Mouse (Mus musculus) embryonic facial prominence, embryonic 14.5 days (tissue): Measurements from ENCODE around the gene Tnrc6c. TPM values are rescaled to one million over a fixed set of nuclear protein-coding genes. Genes with fewer than 3 reads are reported as not detected.

Experiments
- ATAC-seq: fragments of 200-750 bp; cut with Nextera tagmentation; 2 replicates; pipeline ENCODE4 v1.8.0; 2017; ENCODE audit warnings: low read depth, moderate number of reproducible peaks, moderate TSS enrichment
- DNase-seq: peaks from one replicate; pipeline ENCODE4 v3.0.0-alpha.2; 2015; ENCODE audit warnings: low spot score
- H3K27ac ChIP-seq: fragments of 300-500 bp; sonication (generic); replicated peaks from 2 replicates; pipeline ENCODE4 v1.5.1; 2014; ENCODE audit warnings: low read depth, mild to moderate bottlenecking, low read length, moderate library complexity
- H3K27me3 ChIP-seq: fragments of 300-500 bp; sonication (generic); replicated peaks from 2 replicates; pipeline ENCODE4 v1.6.1; 2014; ENCODE audit warnings: low read length; ENCODE audit not compliant: control insufficient read depth, insufficient read depth
- H3K36me3 ChIP-seq: fragments of 300-500 bp; sonication (generic); 2 replicates; pipeline ENCODE4 v1.6.1; 2014; ENCODE audit warnings: low read length, mixed read lengths; ENCODE audit not compliant: control insufficient read depth, insufficient read depth
- H3K4me1 ChIP-seq: fragments of 300-500 bp; sonication (generic); 2 replicates; pipeline ENCODE4 v1.6.1; 2014; ENCODE audit warnings: antibody characterized with exemption, low read length; ENCODE audit not compliant: control insufficient read depth, insufficient read depth
- H3K4me2 ChIP-seq: fragments of 300-500 bp; sonication (generic); 2 replicates; pipeline ENCODE4 v1.6.1; 2014; ENCODE audit warnings: low read depth, mild to moderate bottlenecking, low read length, moderate library complexity, mixed read lengths
- H3K4me3 ChIP-seq: fragments of 300-500 bp; sonication (generic); 2 replicates; pipeline ENCODE4 v1.5.1; 2014; ENCODE audit warnings: low read depth, mild to moderate bottlenecking, low read length
- H3K9ac ChIP-seq: fragments of 300-500 bp; sonication (generic); 2 replicates; pipeline ENCODE4 v1.6.1; 2014; ENCODE audit warnings: low read depth, mild to moderate bottlenecking, low read length, moderate library complexity, mixed read lengths
- H3K9me3 ChIP-seq: fragments of 300-500 bp; sonication (generic); 2 replicates; pipeline ENCODE4 v1.6.1; 2016; ENCODE audit warnings: low read length; ENCODE audit not compliant: control insufficient read depth
- WGBS: fragments of 180-500 bp; shearing (Covaris S2); extraction: QIAGEN DNeasy Blood & Tissue Kit; methylation state at CpG from one replicate; pipeline ENCODE4 v1.1.7; 2014; 5-methylcytosine and 5-hydroxymethylcytosine counted together
- polyA plus RNA-seq: library from polyadenylated mRNA; unstranded; fragments of >200 nt; fragmentation: Nextera tagmentation; extraction: Ambion mirVana; gene quantifications from 2 replicates; pipeline ENCODE4 v1.2.1, GENCODE M21; 2014

The Tnrc6c gene
- polyA plus RNA-seq, 1 experiment from 2014 or later: 15.2 TPM

DNA sequence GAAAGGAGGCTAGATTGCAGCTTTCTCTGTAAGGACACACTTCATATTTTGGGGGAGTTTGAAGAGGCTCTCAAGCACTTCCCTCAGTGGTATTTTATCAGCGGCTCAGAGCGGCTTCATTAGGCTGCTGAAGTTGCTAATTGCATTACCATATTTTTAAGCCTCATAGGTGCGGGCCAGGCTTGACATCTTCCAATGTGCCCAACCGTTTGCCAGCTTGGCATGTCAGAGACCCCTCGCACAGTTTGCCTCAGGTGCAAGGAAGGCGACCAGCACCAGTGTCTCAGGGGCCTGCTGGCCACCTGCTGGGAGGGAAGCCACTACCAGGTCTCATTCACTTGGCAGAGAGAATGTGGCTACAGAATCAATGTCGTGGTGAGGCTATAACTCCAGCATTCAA lies 41.2 kb upstream of the Tnrc6c start:
- Histone ChIP-seq H3K9me3 (no peaks in the 10 kb centered on the region), H3K27ac (no peak overlapping the region), H3K4me3 (no peak overlapping the region), H3K4me2 (no peak overlapping the region), H3K9ac (no peak overlapping the region), H3K36me3 (no peaks in the 10 kb centered on the region), H3K4me1 (peaks cover 19% of the 10 kb centered on the region), H3K27me3 (no peaks in the 10 kb centered on the region)
- DNase-seq: no peak
- WGBS: 59% methylated on average over 7 of the region's 7 CpGs
- no peak for ATAC-seq

DNA sequence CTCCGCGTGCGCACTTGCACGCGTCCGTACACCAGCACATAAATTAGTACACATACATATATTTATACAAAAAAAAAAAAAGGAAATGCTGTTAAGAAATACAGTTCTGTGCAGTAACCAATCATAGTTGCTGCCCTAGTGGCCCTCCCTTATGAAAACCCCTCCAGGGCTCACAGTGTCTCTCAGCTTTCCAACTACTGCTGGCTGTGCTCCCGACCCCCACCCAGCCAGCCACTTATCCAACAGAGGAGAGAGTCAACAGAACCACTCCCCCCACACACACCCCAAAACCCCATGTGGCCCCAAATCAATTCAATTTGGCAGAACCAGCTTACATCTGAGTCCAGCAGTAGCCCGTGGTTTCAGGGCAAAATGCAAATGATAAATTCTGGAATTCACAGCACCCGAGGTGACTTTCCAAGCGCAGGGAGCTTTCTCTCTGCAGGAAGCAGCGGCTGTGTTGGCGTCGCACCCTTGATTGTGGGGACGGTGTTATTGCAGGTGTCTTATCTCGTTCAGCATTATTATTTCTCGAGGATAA lies 36.7 kb upstream of the Tnrc6c start:
- H3K27me3 ChIP-seq: no peaks in the 10 kb centered on the region
- WGBS: 16% methylated on average over 16 of the region's 16 CpGs
- peak overlapping the region; percentile 8 for H3K4me3 ChIP-seq
- peaks cover 29% of the 10 kb centered on the region for H3K4me1 ChIP-seq
- peak overlapping the region; percentile 47 for H3K4me2 ChIP-seq
- peak; percentile 38; the same call in 1 of the 2 replicates for ATAC-seq
- no peak overlapping the region; the same call in 1 of the 2 replicates for H3K9ac ChIP-seq
- no peaks in the 10 kb centered on the region for H3K36me3 ChIP-seq
- DNase-seq: peak; percentile 71
- no peaks in the 10 kb centered on the region for H3K9me3 ChIP-seq
- H3K27ac ChIP-seq: peak overlapping the region; percentile 71

DNA sequence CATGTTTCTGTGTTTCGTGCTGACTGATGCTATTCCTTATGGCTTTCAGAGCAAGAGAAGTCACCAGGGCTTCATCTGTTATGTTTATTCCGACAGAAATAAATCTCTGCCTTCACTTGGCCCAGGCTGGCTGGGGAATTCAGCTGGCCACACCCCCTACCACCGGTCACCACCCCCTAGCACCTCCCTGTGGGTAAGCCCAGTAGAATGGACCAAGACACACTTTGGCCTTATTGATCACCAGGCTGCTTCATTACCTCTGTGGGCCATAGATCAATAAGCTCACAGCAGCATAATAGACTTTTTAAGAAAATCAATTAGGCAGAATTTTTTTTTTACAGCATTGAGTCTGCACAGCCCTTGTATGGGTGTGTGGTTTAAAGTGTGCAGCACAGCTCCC lies 35.9 kb upstream of the Tnrc6c start:
- no peak for DNase-seq
- no peak overlapping the region for H3K9ac ChIP-seq
- no peak overlapping the region for H3K4me3 ChIP-seq
- no peaks in the 10 kb centered on the region for H3K36me3 ChIP-seq
- H3K27ac ChIP-seq: peak overlapping the region; percentile 71
- H3K4me1 ChIP-seq: peaks cover 29% of the 10 kb centered on the region
- H3K27me3 ChIP-seq: no peaks in the 10 kb centered on the region
- ATAC-seq: peak; percentile 15; the same call in 1 of the 2 replicates
- no peaks in the 10 kb centered on the region for H3K9me3 ChIP-seq
- H3K4me2 ChIP-seq: peak overlapping the region; percentile 47
- 6% methylated on average over 3 of the region's 3 CpGs for WGBS

DNA sequence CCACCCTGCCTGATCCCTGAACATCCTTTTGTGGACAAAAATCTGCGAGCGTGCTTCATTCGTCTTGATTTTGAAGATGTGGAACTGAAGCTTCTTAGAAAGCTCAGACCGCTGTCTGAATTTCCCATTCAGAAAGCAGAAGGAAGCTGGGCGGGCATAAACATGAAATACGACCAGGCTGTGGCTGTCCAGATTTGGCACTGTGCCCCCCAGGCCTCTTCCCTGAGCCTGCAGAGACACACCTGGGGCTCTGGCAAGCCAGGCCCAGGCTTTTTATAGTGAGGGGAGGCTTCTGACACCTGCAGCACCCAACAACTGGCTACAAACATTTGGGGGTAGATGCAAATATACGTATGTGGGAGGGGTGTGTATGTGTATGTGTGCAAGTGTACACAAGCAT lies 35.3 kb upstream of the Tnrc6c start:
- Histone ChIP-seq H3K27me3 (no peaks in the 10 kb centered on the region), H3K4me1 (peaks cover 29% of the 10 kb centered on the region), H3K9ac (no peak overlapping the region), H3K4me3 (no peak overlapping the region), H3K27ac (peak overlapping the region; percentile 71), H3K36me3 (no peaks in the 10 kb centered on the region), H3K9me3 (no peaks in the 10 kb centered on the region), H3K4me2 (peak overlapping the region; percentile 47; the same call in 1 of the 2 replicates)
- WGBS: 60% methylated on average over 7 of the region's 7 CpGs
- peak; percentile 50 for DNase-seq
- no peak for ATAC-seq

DNA sequence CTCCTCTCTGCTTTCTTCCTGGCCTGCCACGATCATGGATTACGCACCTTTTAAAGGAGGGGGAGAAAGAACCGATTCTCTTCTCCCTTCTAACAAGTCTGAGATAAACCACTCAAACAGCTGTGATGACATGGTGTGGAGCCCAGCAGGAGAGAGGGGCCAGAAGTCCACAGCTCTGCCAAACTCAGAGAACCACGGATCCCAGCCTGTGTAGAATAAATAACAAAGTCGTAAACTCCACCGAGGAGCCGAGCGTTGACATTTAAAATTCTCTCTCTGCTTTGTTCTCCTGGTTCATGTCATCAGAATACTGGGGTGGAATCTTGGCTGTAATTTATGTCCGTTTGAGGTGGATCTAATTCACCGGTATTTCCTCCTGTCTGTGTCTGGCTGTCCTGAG lies 34.5 kb upstream of the Tnrc6c start:
- no peaks in the 10 kb centered on the region for H3K9me3 ChIP-seq
- 38% methylated on average over 10 of the region's 10 CpGs for WGBS
- no peaks in the 10 kb centered on the region for H3K36me3 ChIP-seq
- H3K9ac ChIP-seq: no peak overlapping the region
- H3K4me3 ChIP-seq: no peak overlapping the region
- 0 out of 2 replicates have a peak, but pooled peaks have one; percentile 24 for ATAC-seq
- DNase-seq: no peak
- no peak overlapping the region for H3K4me2 ChIP-seq
- peak overlapping the region; percentile 44; the same call in 1 of the 2 replicates for H3K27ac ChIP-seq
- no peaks in the 10 kb centered on the region for H3K27me3 ChIP-seq
- peaks cover 29% of the 10 kb centered on the region for H3K4me1 ChIP-seq

DNA sequence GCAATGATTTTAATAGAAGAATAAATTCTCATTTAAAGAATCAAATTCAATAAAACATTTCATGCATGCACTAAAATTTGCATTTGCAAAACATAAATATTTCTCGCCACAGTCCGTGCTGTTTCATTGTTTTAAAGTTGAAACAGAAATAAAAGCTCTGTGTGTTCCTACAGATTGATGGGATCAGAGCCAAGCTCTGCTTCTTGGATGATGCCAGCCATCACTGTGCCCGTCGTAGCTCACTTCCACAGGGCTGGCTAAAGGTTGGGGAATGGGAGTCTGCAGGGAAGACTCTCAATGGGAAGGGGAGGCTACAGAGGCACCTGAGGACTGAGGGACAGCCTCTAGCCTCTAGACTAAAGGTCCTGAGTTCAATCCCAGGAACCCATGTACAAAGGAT lies 28.9 kb upstream of the Tnrc6c start:
- Histone ChIP-seq H3K36me3 (no peaks in the 10 kb centered on the region), H3K9ac (no peak overlapping the region), H3K27ac (no peak overlapping the region), H3K4me3 (no peak overlapping the region), H3K4me2 (no peak overlapping the region), H3K9me3 (no peaks in the 10 kb centered on the region), H3K4me1 (peaks cover 25% of the 10 kb centered on the region), H3K27me3 (0 out of 2 replicates have a peak, but pooled peaks cover 5% of the 10 kb centered on the region)
- DNase-seq: no peak
- WGBS: 66% methylated on average over 4 of the region's 4 CpGs
- ATAC-seq: no peak

DNA sequence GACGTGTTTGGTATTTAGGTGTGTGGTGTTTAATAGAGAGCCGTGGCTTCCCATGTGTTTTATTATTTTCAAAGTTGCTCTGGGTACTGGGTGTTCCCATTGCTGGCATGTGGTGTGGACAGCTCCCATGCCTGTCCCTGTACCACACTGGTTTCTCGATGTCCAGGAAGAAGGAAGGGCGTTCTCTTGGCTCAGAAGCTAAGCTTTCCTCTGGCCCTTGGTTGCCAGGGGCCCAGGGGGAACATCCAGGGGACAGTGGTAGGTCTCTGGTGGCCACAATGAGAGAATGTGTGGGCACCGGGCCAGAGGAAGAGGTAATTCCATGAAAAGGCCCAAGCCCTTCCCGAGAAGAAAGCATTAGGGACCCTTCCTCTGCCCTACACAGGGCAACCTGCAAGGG lies 27.5 kb upstream of the Tnrc6c start:
- H3K27ac ChIP-seq: no peak overlapping the region
- DNase-seq (no peak), ATAC-seq (no peak)
- 0 out of 2 replicates have a peak, but pooled peaks cover 5% of the 10 kb centered on the region for H3K27me3 ChIP-seq
- H3K9me3 ChIP-seq: no peaks in the 10 kb centered on the region
- H3K4me1 ChIP-seq: peaks cover 25% of the 10 kb centered on the region
- no peaks in the 10 kb centered on the region for H3K36me3 ChIP-seq
- 64% methylated on average over 6 of the region's 6 CpGs for WGBS
- H3K4me2 ChIP-seq: no peak overlapping the region
- no peak overlapping the region for H3K9ac ChIP-seq
- no peak overlapping the region for H3K4me3 ChIP-seq

DNA sequence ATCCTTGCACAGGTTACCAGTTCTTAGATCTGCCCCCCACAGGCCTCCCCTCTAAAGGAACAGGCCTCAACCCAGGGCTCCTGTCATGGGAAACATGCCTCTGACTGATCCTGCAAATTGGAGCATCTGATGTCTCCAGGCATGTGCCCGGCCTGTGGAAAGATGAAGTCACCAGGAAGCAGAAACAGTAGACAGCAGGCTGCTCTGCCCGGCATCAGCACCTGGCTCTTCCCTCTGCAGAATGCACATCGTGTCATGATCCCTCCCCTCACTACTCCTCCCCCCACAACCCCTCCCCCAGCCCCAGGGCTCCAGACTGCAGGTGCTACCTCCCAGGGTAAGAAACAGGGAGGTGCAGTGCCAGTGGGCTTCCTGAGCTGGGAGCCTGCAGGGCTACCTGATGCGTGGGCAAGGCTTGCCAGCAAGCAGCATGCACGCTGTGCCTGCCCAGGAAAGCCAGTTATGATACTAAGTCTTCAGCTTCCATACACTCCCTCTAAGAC lies 27.0 kb upstream of the Tnrc6c start:
- H3K4me2 ChIP-seq: no peak overlapping the region
- no peak overlapping the region for H3K27ac ChIP-seq

More for the DNA sequence above, 27.0 kb upstream of the Tnrc6c start:
- H3K36me3 ChIP-seq: no peaks in the 10 kb centered on the region
- H3K9me3 ChIP-seq: no peaks in the 10 kb centered on the region
- H3K9ac ChIP-seq: no peak overlapping the region
- WGBS: 28% methylated on average over 5 of the region's 5 CpGs
- ATAC-seq (no peak), DNase-seq (no peak)
- no peak overlapping the region for H3K4me3 ChIP-seq
- H3K27me3 ChIP-seq: 0 out of 2 replicates have a peak, but pooled peaks cover 5% of the 10 kb centered on the region
- peaks cover 25% of the 10 kb centered on the region for H3K4me1 ChIP-seq
